Mouse (Mus musculus) stomach, embryonic 15.5 days (tissue): ENCODE measurements around the gene Fam83c. TPM values are rescaled to one million over a fixed set of nuclear protein-coding genes. Genes with fewer than 3 reads are reported as not detected.
A peak's percentile ranks its signal among the peaks of the same experiment; 100 is the strongest.

Source experiments
- ATAC-seq: fragments of 200-750 bp; cut with Nextera tagmentation; 2 replicates; pipeline ENCODE4 v1.8.0; 2017; ENCODE audit warnings: low read depth, moderate number of reproducible peaks, moderate TSS enrichment; ENCODE audit not compliant: insufficient read depth, low FRiP score
- H3K27ac ChIP-seq: fragments of 300-500 bp; sonication (generic); 2 replicates; pipeline ENCODE4 v1.5.1; 2015; ENCODE audit warnings: mild to moderate bottlenecking, inconsistent platforms
- H3K27me3 ChIP-seq: fragments of 300-500 bp; sonication (generic); replicated peaks from 2 replicates; pipeline ENCODE4 v1.6.1; 2015; ENCODE audit warnings: inconsistent platforms
- H3K36me3 ChIP-seq: fragments of 300-500 bp; sonication (generic); 2 replicates; pipeline ENCODE4 v1.6.1; 2015; ENCODE audit warnings: inconsistent platforms
- H3K4me1 ChIP-seq: fragments of 300-500 bp; sonication (generic); 2 replicates; pipeline ENCODE4 v1.6.1; 2015; ENCODE audit warnings: inconsistent platforms
- H3K4me2 ChIP-seq: fragments of 300-500 bp; sonication (generic); 2 replicates; pipeline ENCODE4 v1.6.1; 2015; ENCODE audit warnings: mild to moderate bottlenecking, inconsistent platforms
- H3K4me3 ChIP-seq: fragments of 300-500 bp; sonication (generic); replicated peaks from 2 replicates; pipeline ENCODE4 v1.5.1; 2015; ENCODE audit warnings: inconsistent platforms
- H3K9ac ChIP-seq: fragments of 300-500 bp; sonication (generic); 2 replicates; pipeline ENCODE4 v1.6.1; 2015; ENCODE audit warnings: inconsistent platforms
- H3K9me3 ChIP-seq: fragments of 300-500 bp; sonication (generic); 2 replicates; pipeline ENCODE4 v1.6.1; 2016; ENCODE audit warnings: inconsistent platforms
- WGBS: fragments of 180-500 bp; shearing (Covaris S2); methylation state at CpG from one replicate; pipeline ENCODE4 v1.1.7; 2015; 5-methylcytosine and 5-hydroxymethylcytosine counted together
- polyA plus RNA-seq: library from polyadenylated mRNA; unstranded; fragments of >200 nt; fragmentation: Nextera tagmentation; extraction: Ambion mirVana; gene quantifications from 2 replicates; pipeline ENCODE4 v1.2.1, GENCODE M21; 2015

The Fam83c gene
- 2.4 and 2.8 TPM in 2 replicates for polyA plus RNA-seq

- no peaks in the 10 kb centered on the region for H3K27me3 ChIP-seq
- H3K36me3 ChIP-seq, result no peaks in the 10 kb centered on the region
- peak within 1 kb of the TSS; percentile 25 for H3K4me2 ChIP-seq
- no peak within 1 kb of the TSS for H3K27ac ChIP-seq
- H3K4me1 ChIP-seq, result no peaks in the 10 kb centered on the region
- 50% methylated on average over 9 of the region's 9 CpGs for WGBS
- peak; percentile 48 for ATAC-seq
- H3K9ac ChIP-seq, result no peak within 1 kb of the TSS
- H3K9me3 ChIP-seq, result no peaks in the 10 kb centered on the region
- H3K4me3 ChIP-seq, result peak within 1 kb of the TSS; percentile 21
Measured at GRCm38 (mm10) chr2:155834732-155835131, at the start of gene Fam83c. Gene Fam83c (minus strand): TSS chr2:155834854.

- Histone ChIP-seq H3K27me3 (no peaks in the 10 kb centered on the region), H3K9ac (no peak overlapping the region), H3K9me3 (no peaks in the 10 kb centered on the region), H3K27ac (peak overlapping the region; percentile 35; the same call in 1 of the 2 replicates), H3K36me3 (peaks cover 14% of the 10 kb centered on the region), H3K4me1 (no peaks in the 10 kb centered on the region), H3K4me3 (no peak overlapping the region), H3K4me2 (no peak overlapping the region)
- 72% methylated on average over 3 of the region's 3 CpGs for WGBS
- ATAC-seq, result peak; percentile 58; the same call in 1 of the 2 replicates
Measured at GRCm38 (mm10) chr2:155882087-155882486, 47.4 kb upstream of the Fam83c start.

DNA sequence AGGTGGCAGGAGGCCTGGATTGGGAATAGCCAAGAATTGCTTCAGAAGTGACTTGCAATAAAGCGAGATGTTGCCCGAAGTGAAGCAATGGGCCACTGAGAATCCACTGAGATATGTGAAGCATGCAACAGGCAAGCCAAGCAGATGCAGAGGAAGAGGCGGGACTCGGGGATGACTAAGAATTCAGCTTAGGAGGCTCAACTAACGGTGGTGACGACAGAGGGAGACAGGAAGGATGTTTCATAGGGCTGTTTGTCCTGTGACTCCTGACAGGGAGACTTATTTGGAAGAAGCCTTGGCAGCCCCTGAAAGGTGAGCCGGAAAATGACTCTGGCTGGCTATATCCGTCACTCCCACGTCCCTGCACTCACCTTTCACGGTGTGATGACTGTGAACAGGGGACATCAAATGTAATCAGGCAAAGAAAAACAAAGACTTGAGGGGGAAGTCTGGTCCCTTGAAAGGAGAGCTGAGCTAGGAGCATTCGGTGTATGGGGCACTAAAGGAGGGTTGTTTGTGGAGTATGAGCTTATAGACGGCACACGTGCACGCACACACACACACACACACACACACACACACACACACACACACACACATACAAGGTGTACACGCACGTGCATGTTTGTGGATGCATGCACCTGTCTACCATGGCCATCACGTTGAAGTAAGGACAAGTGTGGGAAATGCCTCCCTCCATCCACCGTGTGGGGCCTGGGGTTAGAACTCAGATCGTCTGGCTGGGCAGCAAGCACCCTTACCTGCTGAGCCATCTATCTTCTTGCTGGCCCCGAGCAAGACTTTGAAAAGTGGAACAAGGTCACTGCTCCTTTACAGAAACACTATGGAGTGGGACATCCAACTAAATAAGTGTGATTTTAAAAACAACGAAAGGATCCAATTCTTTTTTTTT, 44.6 kb upstream of the Fam83c start:
- WGBS, result 80% methylated on average over 21 of the region's 21 CpGs
- Histone ChIP-seq H3K36me3 (no peaks in the 10 kb centered on the region; the same call in 1 of the 2 replicates), H3K27me3 (no peaks in the 10 kb centered on the region), H3K4me3 (no peak overlapping the region), H3K4me1 (no peaks in the 10 kb centered on the region), H3K27ac (no peak overlapping the region), H3K4me2 (no peak overlapping the region), H3K9me3 (no peaks in the 10 kb centered on the region), H3K9ac (no peak overlapping the region)
- no peak for ATAC-seq

GRCm38 (mm10) chr2:155873636-155874035, 39.0 kb upstream of the Fam83c start:
- Histone ChIP-seq H3K27me3 (no peaks in the 10 kb centered on the region), H3K9ac (no peak overlapping the region), H3K4me1 (peaks cover 10% of the 10 kb centered on the region), H3K9me3 (no peaks in the 10 kb centered on the region), H3K4me2 (no peak overlapping the region), H3K36me3 (peaks cover 2% of the 10 kb centered on the region; the same call in 1 of the 2 replicates), H3K4me3 (no peak overlapping the region), H3K27ac (peak overlapping the region; percentile 58)
- 66% methylated on average over 6 of the region's 6 CpGs for WGBS
- ATAC-seq, result no peak

- Histone ChIP-seq H3K9ac (no peak overlapping the region), H3K27me3 (no peaks in the 10 kb centered on the region), H3K4me2 (no peak overlapping the region), H3K9me3 (no peaks in the 10 kb centered on the region), H3K4me3 (no peak overlapping the region), H3K27ac (peak overlapping the region; percentile 58), H3K4me1 (peaks cover 10% of the 10 kb centered on the region), H3K36me3 (peaks cover 6% of the 10 kb centered on the region; the same call in 1 of the 2 replicates)
- ATAC-seq, result no peak
- 28% methylated on average over 10 of the region's 10 CpGs for WGBS
Measured at GRCm38 (mm10) chr2:155872930-155873507, 38.4 kb upstream of the Fam83c start.

GRCm38 (mm10) chr2:155872486-155872885, 37.8 kb upstream of the Fam83c start:
- no peak for ATAC-seq
- no peaks in the 10 kb centered on the region for H3K9me3 ChIP-seq
- H3K27me3 ChIP-seq, result no peaks in the 10 kb centered on the region
- no peak overlapping the region for H3K4me2 ChIP-seq
- peaks cover 10% of the 10 kb centered on the region for H3K4me1 ChIP-seq
- no peak overlapping the region for H3K27ac ChIP-seq
- 56% methylated on average over 8 of the region's 8 CpGs for WGBS
- no peak overlapping the region for H3K4me3 ChIP-seq
- peaks cover 6% of the 10 kb centered on the region; the same call in 1 of the 2 replicates for H3K36me3 ChIP-seq
- H3K9ac ChIP-seq, result no peak overlapping the region

- no peak overlapping the region for H3K4me3 ChIP-seq
- H3K4me2 ChIP-seq, result 0 out of 2 replicates have a peak overlapping the region, but pooled peaks have one; percentile 2
- H3K27me3 ChIP-seq, result no peaks in the 10 kb centered on the region
- no peak overlapping the region for H3K27ac ChIP-seq
- no peak overlapping the region for H3K9ac ChIP-seq
- H3K9me3 ChIP-seq, result no peaks in the 10 kb centered on the region
- H3K36me3 ChIP-seq, result peaks cover 6% of the 10 kb centered on the region; the same call in 1 of the 2 replicates
- 50% methylated on average over 5 of the region's 5 CpGs for WGBS
- ATAC-seq, result peak; percentile 89
- peaks cover 10% of the 10 kb centered on the region for H3K4me1 ChIP-seq
Measured at GRCm38 (mm10) chr2:155869772-155870171, 35.1 kb upstream of the Fam83c start.

- 94% methylated on average over 8 of the region's 8 CpGs for WGBS
- no peaks in the 10 kb centered on the region for H3K27me3 ChIP-seq
- H3K4me2 ChIP-seq, result no peak overlapping the region
- peaks cover 6% of the 10 kb centered on the region for H3K4me1 ChIP-seq
- no peaks in the 10 kb centered on the region for H3K9me3 ChIP-seq
- H3K9ac ChIP-seq, result no peak overlapping the region
- ATAC-seq, result no peak
- H3K36me3 ChIP-seq, result peaks cover 6% of the 10 kb centered on the region; the same call in 1 of the 2 replicates
- no peak overlapping the region for H3K4me3 ChIP-seq
- no peak overlapping the region for H3K27ac ChIP-seq
Measured at GRCm38 (mm10) chr2:155868320-155868719, 33.7 kb upstream of the Fam83c start.

- no peaks in the 10 kb centered on the region for H3K9me3 ChIP-seq
- 52% methylated on average over 11 of the region's 11 CpGs for WGBS
- H3K36me3 ChIP-seq, result peaks cover 2% of the 10 kb centered on the region; the same call in 1 of the 2 replicates
- no peak for ATAC-seq
- H3K4me3 ChIP-seq, result no peak overlapping the region
- H3K27me3 ChIP-seq, result no peaks in the 10 kb centered on the region
- no peaks in the 10 kb centered on the region for H3K4me1 ChIP-seq
- no peak overlapping the region for H3K27ac ChIP-seq
- no peak overlapping the region for H3K9ac ChIP-seq
- H3K4me2 ChIP-seq, result no peak overlapping the region
Measured at GRCm38 (mm10) chr2:155863301-155863867, 28.7 kb upstream of the Fam83c start.

GRCm38 (mm10) chr2:155862573-155863300, 28.1 kb upstream of the Fam83c start:
- H3K4me3 ChIP-seq, result no peak overlapping the region
- WGBS, result 56% methylated on average over 13 of the region's 13 CpGs
- no peak overlapping the region for H3K9ac ChIP-seq
- no peaks in the 10 kb centered on the region for H3K9me3 ChIP-seq
- H3K27me3 ChIP-seq, result no peaks in the 10 kb centered on the region
- no peak for ATAC-seq
- no peak overlapping the region for H3K4me2 ChIP-seq
- no peaks in the 10 kb centered on the region for H3K4me1 ChIP-seq
- no peaks in the 10 kb centered on the region for H3K36me3 ChIP-seq
- no peak overlapping the region for H3K27ac ChIP-seq

GRCm38 (mm10) chr2:155861581-155861980, 26.9 kb upstream of the Fam83c start:
- Histone ChIP-seq H3K27me3 (no peaks in the 10 kb centered on the region), H3K4me1 (no peaks in the 10 kb centered on the region), H3K4me2 (no peak overlapping the region), H3K9ac (no peak overlapping the region), H3K27ac (no peak overlapping the region), H3K36me3 (no peaks in the 10 kb centered on the region), H3K9me3 (no peaks in the 10 kb centered on the region), H3K4me3 (no peak overlapping the region)
- WGBS, result 85% methylated on average over 6 of the region's 6 CpGs
- no peak for ATAC-seq
